Mouse (Mus musculus) olfactory bulb, adult 2 months (tissue): ENCODE measurements at regions not wholly inside any gene's neighbourhood (a gene's known extent, or its start where the extent isn't known, plus 50 kb on each side); places are given as distances from the start of the nearest gene placed in this dataset.

Experiments
- H3K27ac ChIP-seq: fragments of 200-500 bp; 2 replicates; pipeline ENCODE4 v1.5.1; 2012; ENCODE audit warnings: low read depth, low read length; ENCODE audit not compliant: insufficient read depth
- H3K4me1 ChIP-seq: fragments of 200-500 bp; 2 replicates; pipeline ENCODE4 v1.6.1; 2012; ENCODE audit warnings: low read length; ENCODE audit not compliant: control insufficient read depth, insufficient read depth
- H3K4me3 ChIP-seq: fragments of 200-500 bp; 2 replicates; pipeline ENCODE4 v1.5.1; 2012; ENCODE audit warnings: mild to moderate bottlenecking, low read depth, low read length, moderate library complexity; ENCODE audit not compliant: insufficient read depth
- CTCF ChIP-seq: fragments of 200-500 bp; IDR thresholded peaks from 2 replicates; pipeline ENCODE4 v1.5.1; 2012; ENCODE audit warnings: low read depth, mild to moderate bottlenecking, low read length, moderate library complexity; ENCODE audit not compliant: insufficient read depth
- POLR2A ChIP-seq: fragments of 200-500 bp; IDR thresholded peaks from 2 replicates; pipeline ENCODE4 v1.6.1; 2012; ENCODE audit warnings: mild to moderate bottlenecking, low read depth, low read length, moderate library complexity; ENCODE audit not compliant: insufficient read depth
- WGBS: fragments of 180-500 bp; shearing (Covaris S2); methylation state at CpG from one replicate; pipeline ENCODE4 v1.1.7; 2018; 5-methylcytosine and 5-hydroxymethylcytosine counted together

- Histone ChIP-seq H3K4me3 (no peak overlapping the region), H3K4me1 (no peaks in the 10 kb centered on the region), H3K27ac (no peak overlapping the region)
- TF ChIP-seq POLR2A (no peak), CTCF (no peak)
- WGBS = 91% methylated on average over 3 of the region's 3 CpGs
Measured at GRCm38 (mm10) chr3:14952169-14952729, 66.2 kb downstream of the Car2 start.

- no peak overlapping the region for H3K4me3 ChIP-seq
- TF ChIP-seq CTCF (no peak), POLR2A (no peak)
- no peaks in the 10 kb centered on the region for H3K4me1 ChIP-seq
- H3K27ac ChIP-seq = no peak overlapping the region
- WGBS = 81% methylated on average over 3 of the region's 3 CpGs
Measured at GRCm38 (mm10) chr3:14952951-14953350, 66.9 kb downstream of the Car2 start.

- 34% methylated on average over 1 of the region's 1 CpGs for WGBS
- Histone ChIP-seq H3K4me1 (no peaks in the 10 kb centered on the region), H3K4me3 (no peak overlapping the region), H3K27ac (no peak overlapping the region)
- TF ChIP-seq CTCF (no peak), POLR2A (no peak)
Measured at GRCm38 (mm10) chr3:14957481-14957880, 71.4 kb downstream of the Car2 start.

- Histone ChIP-seq H3K4me3 (no peak overlapping the region), H3K27ac (no peak overlapping the region), H3K4me1 (no peaks in the 10 kb centered on the region)
- 92% methylated on average over 1 of the region's 1 CpGs for whole genome bisulfite sequencing
- TF ChIP-seq POLR2A (no peak), CTCF (no peak)
Measured at GRCm38 (mm10) chr3:14958277-14958676, 72.2 kb downstream of the Car2 start.

GRCm38 (mm10) chr3:14959586-14959985 is 73.5 kb downstream of the Car2 start:
- Histone ChIP-seq H3K4me1 (no peaks in the 10 kb centered on the region), H3K27ac (no peak overlapping the region), H3K4me3 (no peak overlapping the region)
- TF ChIP-seq CTCF (no peak), POLR2A (no peak)
- WGBS = 4% methylated on average over 1 of the region's 1 CpGs

- WGBS = 77% methylated on average over 5 of the region's 5 CpGs
- Histone ChIP-seq H3K27ac (no peak overlapping the region), H3K4me3 (no peak overlapping the region), H3K4me1 (no peaks in the 10 kb centered on the region)
- TF ChIP-seq POLR2A = no peak
- no peak for TF ChIP-seq CTCF
Measured at GRCm38 (mm10) chr3:14964795-14965194, 78.7 kb downstream of the Car2 start.

GRCm38 (mm10) chr3:14965438-14966044 is 79.5 kb downstream of the Car2 start:
- Histone ChIP-seq H3K4me3 (no peak overlapping the region), H3K4me1 (no peaks in the 10 kb centered on the region), H3K27ac (no peak overlapping the region)
- 94% methylated on average over 5 of the region's 5 CpGs for WGBS
- TF ChIP-seq CTCF = no peak
- no peak for TF ChIP-seq POLR2A

- Histone ChIP-seq H3K4me1 (no peaks in the 10 kb centered on the region), H3K27ac (no peak overlapping the region), H3K4me3 (no peak overlapping the region)
- 91% methylated on average over 5 of the region's 5 CpGs for WGBS
- TF ChIP-seq POLR2A = no peak
- TF ChIP-seq CTCF = no peak
Measured at GRCm38 (mm10) chr3:14967235-14967634, 81.2 kb downstream of the Car2 start.

- WGBS = 97% methylated on average over 1 of the region's 1 CpGs
- TF ChIP-seq POLR2A (no peak), CTCF (no peak)
- Histone ChIP-seq H3K27ac (no peak overlapping the region), H3K4me3 (no peak overlapping the region), H3K4me1 (no peaks in the 10 kb centered on the region)
Measured at GRCm38 (mm10) chr3:14968345-14968744, 82.3 kb downstream of the Car2 start.
